Mouse (Mus musculus) forebrain, postnatal 0 days (tissue): ENCODE results near the gene Krit1. TPM values are rescaled to one million over a fixed set of nuclear protein-coding genes. Genes with fewer than 3 reads are reported as not detected.
"Not testable (repeated sequence)": the region's sequence is repeated elsewhere in the genome, so short reads cannot be mapped to it uniquely, and the experiment has no call there.

ENCODE experiments used
- ATAC-seq: fragments of 200-750 bp; cut with Nextera tagmentation; 2 replicates; pipeline ENCODE4 v1.8.0; 2017; ENCODE audit warnings: mild to moderate bottlenecking, moderate library complexity
- DNase-seq: peaks from one replicate; pipeline ENCODE4 v3.0.0-alpha.2; 2015
- H3K27ac ChIP-seq: fragments of 300-500 bp; sonication (generic); 2 replicates; pipeline ENCODE4 v1.5.1; 2014; ENCODE audit warnings: low read depth, mild to moderate bottlenecking, antibody characterized with exemption, low read length, moderate library complexity, mixed read lengths
- H3K27me3 ChIP-seq: fragments of 300-500 bp; sonication (generic); 2 replicates; pipeline ENCODE4 v1.6.1; 2014; ENCODE audit warnings: mild to moderate bottlenecking, low read length, mixed read lengths; ENCODE audit not compliant: insufficient read depth
- H3K36me3 ChIP-seq: fragments of 300-500 bp; sonication (generic); 2 replicates; pipeline ENCODE4 v1.6.1; 2014; ENCODE audit warnings: mild to moderate bottlenecking, moderate library complexity; ENCODE audit not compliant: insufficient read depth
- H3K4me1 ChIP-seq: fragments of 300-500 bp; sonication (generic); 2 replicates; pipeline ENCODE4 v1.6.1; 2014; ENCODE audit warnings: antibody characterized with exemption; ENCODE audit not compliant: insufficient read depth
- H3K4me2 ChIP-seq: fragments of 300-500 bp; sonication (generic); 2 replicates; pipeline ENCODE4 v1.6.1; 2014; ENCODE audit warnings: low read depth, mild to moderate bottlenecking, moderate library complexity
- H3K4me3 ChIP-seq: fragments of 300-500 bp; sonication (generic); 2 replicates; pipeline ENCODE4 v1.5.1; 2014; ENCODE audit warnings: low read depth, low read length, mixed read lengths
- H3K9ac ChIP-seq: fragments of 300-500 bp; sonication (generic); 2 replicates; pipeline ENCODE4 v1.6.1; 2014; ENCODE audit warnings: mild to moderate bottlenecking
- H3K9me3 ChIP-seq: fragments of 300-500 bp; sonication (generic); 2 replicates; pipeline ENCODE4 v1.6.1; 2016; ENCODE audit warnings: low read length
- CTCF ChIP-seq: sonication (generic); IDR thresholded peaks from 2 replicates; pipeline ENCODE4 v1.5.1; 2016; ENCODE audit warnings: antibody characterized with exemption, control low read depth, low read depth
- WGBS: fragments of 180-500 bp; shearing (Covaris S2); extraction: QIAGEN DNeasy Blood & Tissue Kit; methylation state at CpG from one replicate; pipeline ENCODE4 v1.1.7; 2014; 5-methylcytosine and 5-hydroxymethylcytosine counted together
- polyA plus RNA-seq: library from polyadenylated mRNA; unstranded; fragments of >200 nt; fragmentation: Nextera tagmentation; extraction: Ambion mirVana; gene quantifications from 2 replicates; pipeline ENCODE4 v1.2.1, GENCODE M21; 2015
- total RNA-seq: library from RNA; depleted of rRNA; stranded (reverse); fragments of >200 nt; gene quantifications from 2 replicates; pipeline ENCODE4 v1.2.3, GENCODE M21; 2014

Gene Krit1
- total and polyA plus RNA-seq, 2 experiments from 2014 or later, result 27.5 to 53.0 TPM

DNA sequence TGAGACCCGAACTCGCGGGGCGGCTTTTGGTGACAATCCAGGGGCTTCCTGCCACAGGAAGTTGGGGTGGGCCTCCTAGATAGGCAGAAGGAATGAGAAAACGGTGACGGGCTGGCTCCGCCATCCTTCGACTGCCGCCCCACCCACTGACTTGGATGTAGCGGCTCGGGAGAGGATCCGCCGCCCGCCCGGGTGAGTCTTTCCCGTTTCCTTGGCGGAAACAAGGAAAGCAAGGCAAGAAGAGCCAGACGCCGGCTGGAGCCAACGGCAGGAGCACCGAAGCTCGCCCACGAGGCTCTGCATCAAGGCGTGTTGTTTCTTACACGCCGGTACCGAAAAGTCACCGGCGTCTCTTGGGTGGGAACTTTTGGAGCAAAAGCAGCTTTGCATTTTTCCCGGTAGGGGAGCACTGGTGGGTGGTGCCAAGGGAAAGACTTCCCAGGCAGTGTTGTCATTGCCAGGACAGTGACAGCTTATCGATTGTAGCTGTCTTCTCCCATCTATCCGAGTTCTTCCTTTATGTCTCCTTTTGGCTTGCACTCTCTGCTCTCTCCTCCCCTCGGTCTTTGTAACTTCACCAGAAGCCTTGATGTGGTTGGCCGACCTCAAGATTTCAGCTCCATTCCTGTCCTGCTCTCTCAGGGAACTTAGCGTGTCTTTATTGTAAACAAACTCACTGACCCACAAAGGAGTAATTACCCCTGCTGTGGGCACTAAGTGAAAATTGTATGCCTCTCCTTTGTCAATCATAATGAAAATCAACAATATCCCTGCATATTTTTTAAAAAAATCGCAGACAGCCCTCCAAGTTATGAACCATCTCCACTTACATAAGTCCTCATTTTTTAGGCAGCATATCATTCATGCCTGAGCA lies 545 bp downstream of the Krit1 start:
- TF ChIP-seq CTCF, result 0 out of 2 replicates have a peak, but pooled peaks have one; percentile 19
- 0 out of 2 replicates have a peak, but pooled peaks cover 5% of the 10 kb centered on the region for H3K36me3 ChIP-seq
- H3K27ac ChIP-seq, result peak overlapping the region; percentile 94
- H3K9me3 ChIP-seq, result no peaks in the 10 kb centered on the region
- ATAC-seq (peak; percentile 72), DNase-seq (peak; percentile 2)
- H3K4me2 ChIP-seq, result peak overlapping the region; percentile 64
- peak overlapping the region; percentile 88 for H3K4me3 ChIP-seq
- H3K4me1 ChIP-seq, result peaks cover 7% of the 10 kb centered on the region; the same call in 1 of the 2 replicates
- no peaks in the 10 kb centered on the region for H3K27me3 ChIP-seq
- WGBS, result under 1% methylated on average over 36 of the region's 36 CpGs
- peak overlapping the region; percentile 82 for H3K9ac ChIP-seq

GRCm38 (mm10) chr5:3808472-3808871 lies 5.5 kb downstream of the Krit1 start:
- DNase-seq (no peak), ATAC-seq (no peak)
- Histone ChIP-seq H3K4me3 (no peak overlapping the region), H3K36me3 (peaks cover 24% of the 10 kb centered on the region), H3K9ac (no peak overlapping the region), H3K9me3 (no peaks in the 10 kb centered on the region), H3K4me1 (no peaks in the 10 kb centered on the region), H3K27ac (no peak overlapping the region), H3K4me2 (no peak overlapping the region), H3K27me3 (no peaks in the 10 kb centered on the region)
- no peak for TF ChIP-seq CTCF
- WGBS, result 100% methylated on average over 1 of the region's 1 CpGs

- 95% methylated on average over 1 of the region's 1 CpGs for WGBS
Observed at GRCm38 (mm10) chr5:3834107-3834506, 31.1 kb downstream of the Krit1 start.

GRCm38 (mm10) chr5:3845026-3845425 lies 42.0 kb downstream of the Krit1 start, which contains the start of gene Lrrd1:
Gene Lrrd1, plus strand, starts transcription at chr5:3845173.
- Histone ChIP-seq H3K36me3 (peaks cover 10% of the 10 kb centered on the region; the same call in 1 of the 2 replicates), H3K27ac (no peak within 1 kb of the TSS), H3K4me2 (peak within 1 kb of the TSS; percentile 51), H3K9me3 (no peaks in the 10 kb centered on the region), H3K4me1 (0 out of 2 replicates have a peak, but pooled peaks cover 4% of the 10 kb centered on the region), H3K4me3 (peak within 1 kb of the TSS; percentile 27), H3K9ac (no peak within 1 kb of the TSS; the same call in 1 of the 2 replicates), H3K27me3 (no peaks in the 10 kb centered on the region)
- 6% methylated on average over 24 of the region's 24 CpGs for WGBS
- TF ChIP-seq CTCF, result no peak
- peak; percentile 56 for ATAC-seq
- DNase-seq, result peak; percentile 5

More at GRCm38 (mm10) chr5:3834107-3834506, 31.1 kb downstream of the Krit1 start:
- ATAC-seq, result no peak
- H3K27me3 ChIP-seq, result no peaks in the 10 kb centered on the region
- TF ChIP-seq CTCF, result no peak
- H3K9me3 ChIP-seq, result no peaks in the 10 kb centered on the region
- no peak overlapping the region for H3K4me3 ChIP-seq
- H3K4me2 ChIP-seq, result no peak overlapping the region
- H3K36me3 ChIP-seq, result peaks cover 36% of the 10 kb centered on the region
- H3K27ac ChIP-seq, result no peak overlapping the region
- H3K9ac ChIP-seq, result no peak overlapping the region
- no peak for DNase-seq
- no peaks in the 10 kb centered on the region for H3K4me1 ChIP-seq

GRCm38 (mm10) chr5:3870161-3870560 lies 67.2 kb downstream of the Krit1 start:
- no peak for TF ChIP-seq CTCF
- no peak for DNase-seq
- Histone ChIP-seq H3K27me3 (no peaks in the 10 kb centered on the region), H3K36me3 (no peaks in the 10 kb centered on the region), H3K4me3 (no peak overlapping the region), H3K9me3 (no peaks in the 10 kb centered on the region), H3K9ac (no peak overlapping the region), H3K27ac (no peak overlapping the region), H3K4me1 (no peaks in the 10 kb centered on the region), H3K4me2 (no peak overlapping the region)
- no peak for ATAC-seq
- 84% methylated on average over 4 of the region's 4 CpGs for WGBS

DNA sequence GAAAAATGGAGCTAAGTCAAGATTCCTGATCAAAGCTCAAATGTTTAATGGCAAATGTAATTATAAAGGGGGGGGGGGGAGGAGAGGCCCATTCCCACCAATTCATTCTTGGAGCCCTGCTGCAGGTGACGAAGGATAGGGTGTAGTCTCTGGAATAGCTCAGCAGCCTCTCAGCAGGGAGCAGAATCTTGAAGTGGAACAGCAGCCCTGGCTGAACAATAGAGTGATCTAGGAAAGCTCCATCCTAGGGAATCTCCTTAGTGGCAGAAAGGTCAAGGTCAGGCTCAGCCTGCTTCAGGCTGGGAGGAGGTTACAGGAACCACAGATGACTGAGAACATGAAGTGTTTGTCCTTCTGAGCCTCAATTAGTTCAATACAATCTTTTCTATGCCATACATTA lies 69.4 kb downstream of the Krit1 start:
- DNase-seq, result no peak
- ATAC-seq, result no peak
- WGBS, result 48% methylated on average over 1 of the region's 1 CpGs
- Histone ChIP-seq H3K36me3 (no peaks in the 10 kb centered on the region), H3K4me3 (no peak overlapping the region), H3K27me3 (no peaks in the 10 kb centered on the region), H3K27ac (no peak overlapping the region), H3K4me2 (no peak overlapping the region), H3K4me1 (no peaks in the 10 kb centered on the region), H3K9me3 (no peaks in the 10 kb centered on the region), H3K9ac (no peak overlapping the region)
- no peak for TF ChIP-seq CTCF

- no peaks in the 10 kb centered on the region for H3K27me3 ChIP-seq
- WGBS, result 55% methylated on average over 3 of the region's 3 CpGs
- no peaks in the 10 kb centered on the region for H3K36me3 ChIP-seq
- no peak overlapping the region for H3K9ac ChIP-seq
- H3K4me2 ChIP-seq, result no peak overlapping the region
- no peak overlapping the region for H3K4me3 ChIP-seq
- no peak overlapping the region for H3K27ac ChIP-seq
- H3K4me1 ChIP-seq, result no peaks in the 10 kb centered on the region
- DNase-seq (peak; percentile 7), ATAC-seq (peak; percentile 71)
- no peak for TF ChIP-seq CTCF
- no peaks in the 10 kb centered on the region for H3K9me3 ChIP-seq
Observed at GRCm38 (mm10) chr5:3873485-3873884, 70.5 kb downstream of the Krit1 start.

GRCm38 (mm10) chr5:3886862-3887261 lies 83.9 kb downstream of the Krit1 start:
- ATAC-seq, H3K4me2 ChIP-seq, H3K4me1 ChIP-seq, H3K27ac ChIP-seq, H3K9ac ChIP-seq, H3K27me3 ChIP-seq, H3K4me3 ChIP-seq, H3K36me3 ChIP-seq, DNase-seq, H3K9me3 ChIP-seq: not testable (repeated sequence)
- 93% methylated on average over 7 of the region's 7 CpGs for WGBS
